In the genomic region with DNA sequence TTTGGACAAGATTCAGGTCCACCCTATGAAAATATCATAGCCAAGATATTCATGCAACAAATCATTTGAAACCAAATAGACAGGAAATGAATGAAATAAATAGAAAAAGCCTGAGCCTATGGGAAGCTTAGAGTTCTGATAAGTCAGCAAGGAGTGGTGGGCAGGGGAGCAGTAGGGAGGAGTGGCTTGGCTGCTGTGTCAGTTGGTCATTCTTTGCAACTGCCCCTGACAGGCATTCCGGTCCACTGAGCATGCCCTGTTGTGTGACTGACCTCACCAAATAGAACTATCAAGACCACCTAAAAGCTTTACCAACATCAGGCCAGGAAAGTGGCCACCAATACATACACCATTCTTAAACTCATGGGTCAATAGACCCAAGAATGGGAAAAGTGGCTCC, we compare ENCODE assay signal across 37 mouse cellular contexts. TPM values are rescaled to one million over a fixed set of nuclear protein-coding genes. Genes with fewer than 3 reads are reported as not detected.
"Had no signal": no experiment of that assay in that cellular context is flagged by ENCODE, and none has a peak within 500 bp of the region (broad histone marks: within the 10 kb centered on the region; RNA-seq: fewer than 3 reads in every experiment).

A gene (plus strand): TSS at position 301 of the 400 bp plus-strand sequence.

- H3K27me3 ChIP-seq: embryonic facial prominence, embryonic 12.5 days; embryonic facial prominence, embryonic 13.5 days; embryonic facial prominence, embryonic 15.5 days; forebrain, embryonic 12.5 days; forebrain, embryonic 13.5 days; forebrain, embryonic 15.5 days had no signal

- H3K36me3 ChIP-seq: embryonic facial prominence, embryonic 10.5 days; embryonic facial prominence, embryonic 12.5 days; embryonic facial prominence, embryonic 13.5 days; embryonic facial prominence, embryonic 15.5 days; forebrain, embryonic 10.5 days; forebrain, embryonic 12.5 days; forebrain, embryonic 15.5 days had no signal

- H3K27ac ChIP-seq: embryonic facial prominence, embryonic 10.5 days; embryonic facial prominence, embryonic 12.5 days; embryonic facial prominence, embryonic 13.5 days; embryonic facial prominence, embryonic 15.5 days; forebrain, embryonic 10.5 days; forebrain, embryonic 12.5 days; forebrain, embryonic 13.5 days; forebrain, embryonic 15.5 days; gastrocnemius, adult 2 months; heart, adult 2 months had no signal

- H3K4me3 ChIP-seq: embryonic facial prominence, embryonic 10.5 days; embryonic facial prominence, embryonic 12.5 days; embryonic facial prominence, embryonic 13.5 days; embryonic facial prominence, embryonic 15.5 days; erythroblast, embryonic 14.5 days; forebrain, embryonic 10.5 days; forebrain, embryonic 12.5 days; forebrain, embryonic 13.5 days; forebrain, embryonic 15.5 days; gastrocnemius, adult 2 months; heart, adult 2 months had no signal

- H3K4me1 ChIP-seq: embryonic facial prominence, embryonic 10.5 days; embryonic facial prominence, embryonic 12.5 days; embryonic facial prominence, embryonic 13.5 days; embryonic facial prominence, embryonic 15.5 days; forebrain, embryonic 12.5 days; forebrain, embryonic 13.5 days; forebrain, embryonic 15.5 days had no signal

- ATAC-seq: forebrain, embryonic 13.5 days; forebrain, embryonic 14.5 days; forebrain, embryonic 15.5 days; forebrain, embryonic 16.5 days; forebrain, postnatal 0 days had no signal

- DNase-seq: cerebellum, adult 8-10 months; cerebellum, adult 9-10 months; cerebellum, postnatal 25 days; cerebellum, postnatal 36 days; embryo, embryonic 11 days; forebrain, postnatal 0 days; gastrocnemius, adult 2 months; gastrocnemius, postnatal 10 days; gastrocnemius, postnatal 14 days; gastrocnemius, postnatal 25 days; gastrocnemius, postnatal 36 days; heart, adult 11 months; heart, adult 18-20 months; heart, adult 2 months had no signal

- H3K9me3 ChIP-seq: embryonic facial prominence, embryonic 10.5 days; embryonic facial prominence, embryonic 12.5 days; embryonic facial prominence, embryonic 13.5 days; embryonic facial prominence, embryonic 15.5 days; forebrain, embryonic 10.5 days; forebrain, embryonic 12.5 days; forebrain, embryonic 13.5 days; forebrain, embryonic 15.5 days had no signal

RNA-seq across cellular contexts. Expression of the gene that starts here (rescaled TPM):
- total RNA-seq: common myeloid progenitor, adult 5-6 weeks; forebrain, postnatal 0 days; gastrocnemius, adult 18-20 months; gastrocnemius, adult 2 months; gastrocnemius, adult 8-10 months; gastrocnemius, postnatal 10 days; gastrocnemius, postnatal 14 days; gastrocnemius, postnatal 25 days; gastrocnemius, postnatal 36 days; gastrocnemius, postnatal 4 days; granulocyte monocyte progenitor cell, adult 5-6 weeks; heart, adult 18-20 months; heart, adult 2 months; heart, adult 8-10 months had no signal
- polyA plus RNA-seq: cerebellum, adult 2 months; cortical plate, adult 2 months; embryonic facial prominence, embryonic 10.5 days; embryonic facial prominence, embryonic 11.5 days; embryonic facial prominence, embryonic 12.5 days; embryonic facial prominence, embryonic 13.5 days; embryonic facial prominence, embryonic 14.5 days; embryonic facial prominence, embryonic 15.5 days; erythroblast, embryonic 14.5 days; forebrain, embryonic 10.5 days; forebrain, embryonic 11.5 days; forebrain, embryonic 12.5 days; forebrain, embryonic 13.5 days; forebrain, embryonic 14.5 days; forebrain, embryonic 15.5 days; forebrain, embryonic 16.5 days; forebrain, postnatal 0 days; frontal cortex, adult 2 months had no signal
